Mouse (Mus musculus) myocyte (in vitro differentiated cells): ENCODE results near the gene Snrpc.
A peak's percentile ranks its signal among the peaks of the same experiment; 100 is the strongest.

Experiments used
- POLR2A ChIP-seq: IDR thresholded peaks from one replicate; pipeline ENCODE4 v1.6.1; 2011; ENCODE audit warnings: low read depth, mild to moderate bottlenecking, control low read depth, moderate library complexity; ENCODE audit not compliant: insufficient read length
- POLR2AphosphoS2 ChIP-seq: IDR thresholded peaks from one replicate; pipeline ENCODE4 v1.6.1; 2011; ENCODE audit warnings: low read depth, control low read depth; ENCODE audit not compliant: insufficient read length
- REST ChIP-seq: IDR thresholded peaks from one replicate; pipeline ENCODE4 v1.6.1; 2011; ENCODE audit warnings: mild to moderate bottlenecking, control low read depth, moderate library complexity; ENCODE audit not compliant: insufficient read depth, insufficient read length
- SRF ChIP-seq: IDR thresholded peaks from one replicate; pipeline ENCODE4 v1.6.1; 2011; ENCODE audit warnings: low read depth; ENCODE audit not compliant: control insufficient read depth, insufficient read length
- TCF12 ChIP-seq: IDR thresholded peaks from one replicate; pipeline ENCODE4 v1.6.1; 2011; ENCODE audit warnings: mild to moderate bottlenecking, control low read depth; ENCODE audit not compliant: poor library complexity, insufficient read depth, severe bottlenecking
- USF1 ChIP-seq: IDR thresholded peaks from one replicate; pipeline ENCODE4 v1.6.1; 2011; ENCODE audit warnings: low read depth, mild to moderate bottlenecking, control low read depth, moderate library complexity

- TF ChIP-seq POLR2AphosphoS2: no peak
- TF ChIP-seq USF1: no peak
- TF ChIP-seq SRF: no peak
- peak; percentile 44 for TF ChIP-seq POLR2A
- no peak for TF ChIP-seq REST
- no peak for TF ChIP-seq TCF12
Observed at GRCm38 (mm10) chr17:27856798-27857648, 19.1 kb downstream of the Snrpc start.
